Mouse (Mus musculus) gastrocnemius, adult 18-20 months (tissue): ENCODE data around the gene Dkkl1. TPM values are rescaled to one million over a fixed set of nuclear protein-coding genes. Genes with fewer than 3 reads are reported as not detected.
A peak's percentile ranks its signal among the peaks of the same experiment; 100 is the strongest.
"Not testable (repeated sequence)": the region's sequence is repeated elsewhere in the genome, so short reads cannot be mapped to it uniquely, and the experiment has no call there.

Source experiments
- DNase-seq: peaks from one replicate; pipeline ENCODE4 v3.0.0; 2021; ENCODE audit warnings: low spot score
- long read RNA-seq, 2 experiments: library from polyadenylated mRNA; stranded (forward); transcript quantifications; one replicate each; pipeline ENCODE4 v2.0.0; 2021
- total RNA-seq, 2 experiments: library from RNA; stranded (reverse); gene quantifications; 2 replicates each; pipeline ENCODE4 v1.2.3; 2021

The Dkkl1 gene
- not detected for total RNA-seq
- long read RNA-seq, experiment 1: 0 reads
- long read RNA-seq, experiment 2: 0 reads

DNA sequence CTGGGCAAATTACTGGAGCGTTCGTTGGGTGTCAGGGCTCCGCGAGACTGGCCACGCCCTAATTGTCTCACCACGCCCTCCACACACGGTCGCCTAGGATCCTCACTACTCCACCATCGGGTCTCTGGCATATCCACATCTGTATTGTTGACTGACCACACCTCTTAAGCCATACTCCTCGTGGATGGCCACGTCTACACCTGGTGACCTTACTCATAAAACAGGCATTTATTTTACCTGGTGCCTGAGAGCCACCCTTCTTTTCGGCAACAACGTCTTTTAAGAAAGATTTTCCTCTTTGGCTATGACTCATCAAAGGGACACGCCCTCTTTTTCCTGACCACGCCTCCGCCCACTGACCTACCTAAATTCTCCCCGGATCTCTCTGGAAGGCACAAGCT is at the start of gene Dkkl1:
Dkkl1 (minus strand) TSS at position 297 of the 401 bp plus-strand sequence.
- DNase-seq: no peak

DNA sequence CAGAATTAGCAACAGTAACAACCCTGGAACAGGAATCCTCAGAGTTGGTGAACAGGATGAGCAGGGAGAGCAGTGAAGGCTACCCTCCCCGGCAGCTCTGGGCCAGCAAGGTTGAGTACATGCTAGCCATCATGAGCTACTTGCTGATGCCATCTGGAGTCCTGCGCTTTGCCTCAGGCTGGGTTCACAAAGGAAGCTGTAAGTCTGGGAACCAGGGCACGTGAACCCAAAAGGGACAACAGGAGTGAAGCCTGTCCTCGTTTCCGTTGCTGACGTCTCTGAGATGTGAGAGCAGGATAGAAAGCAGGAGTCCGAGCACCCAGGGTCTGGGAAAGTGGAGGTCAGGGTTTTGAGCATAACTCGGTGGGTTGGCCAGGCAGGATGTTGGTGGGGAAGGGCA is 47.3 kb upstream of the Dkkl1 start:
- DNase-seq: no peak

DNA sequence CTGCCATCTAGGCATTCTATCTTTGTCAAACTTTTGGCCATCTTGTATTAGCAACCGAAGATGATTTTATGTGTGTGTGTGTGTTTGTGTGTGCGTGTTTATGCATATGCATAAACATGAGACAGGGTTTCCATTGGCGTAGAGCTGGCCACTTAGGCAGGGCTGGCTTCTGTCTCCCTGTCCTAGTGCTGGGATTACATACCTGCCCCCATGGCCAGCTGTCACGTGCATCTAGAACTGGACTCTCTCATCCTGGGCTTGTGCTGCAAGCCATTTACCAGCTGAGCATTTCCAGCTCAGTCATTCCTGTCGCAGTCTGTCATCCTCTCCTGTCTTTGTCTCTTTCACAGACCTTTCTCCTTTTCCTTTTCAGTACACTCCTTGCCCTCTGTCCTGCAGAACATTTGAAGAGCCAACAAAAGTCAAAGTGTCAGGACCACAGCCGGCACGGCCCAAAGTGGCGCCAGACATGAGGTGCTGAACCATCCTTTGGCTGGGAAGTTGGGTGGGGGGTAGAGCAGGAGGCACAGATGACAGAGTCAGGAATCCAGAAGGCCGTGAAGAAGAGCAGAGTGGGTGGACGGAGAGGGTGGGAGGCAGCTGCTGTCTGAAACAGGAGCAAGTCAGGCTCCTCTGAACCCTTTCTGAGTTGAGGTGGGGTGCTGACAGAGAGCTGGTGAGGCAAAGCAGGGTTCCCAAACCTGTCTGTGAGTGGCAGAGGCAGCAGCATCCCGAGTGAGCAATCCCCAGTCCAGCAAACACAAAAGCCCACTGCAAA is 45.3 kb upstream of the Dkkl1 start:
- no peak for DNase-seq

GRCm38 (mm10) chr7:45255822-45256221 is 43.9 kb upstream of the Dkkl1 start:
- not testable (repeated sequence) for DNase-seq

DNA sequence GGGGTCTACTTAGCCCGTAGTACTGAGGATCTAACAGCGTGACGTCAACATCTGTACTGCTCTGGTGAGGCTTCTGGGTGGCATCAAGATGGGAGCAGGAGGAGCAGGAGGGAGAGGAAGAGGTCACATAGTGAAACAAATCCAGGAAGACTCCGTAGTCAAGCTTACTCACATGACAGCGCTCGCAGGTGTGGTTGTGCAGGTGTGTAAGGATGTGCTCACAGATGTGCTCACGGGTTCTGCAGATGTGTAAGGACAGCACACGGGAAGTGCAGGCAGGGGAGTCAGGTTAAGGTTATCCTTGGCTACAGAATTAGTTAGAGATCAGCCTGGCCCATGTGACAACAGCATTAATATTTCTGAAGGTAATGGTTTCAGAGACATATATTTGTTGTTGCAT is 41.9 kb upstream of the Dkkl1 start:
- DNase-seq: no peak

DNA sequence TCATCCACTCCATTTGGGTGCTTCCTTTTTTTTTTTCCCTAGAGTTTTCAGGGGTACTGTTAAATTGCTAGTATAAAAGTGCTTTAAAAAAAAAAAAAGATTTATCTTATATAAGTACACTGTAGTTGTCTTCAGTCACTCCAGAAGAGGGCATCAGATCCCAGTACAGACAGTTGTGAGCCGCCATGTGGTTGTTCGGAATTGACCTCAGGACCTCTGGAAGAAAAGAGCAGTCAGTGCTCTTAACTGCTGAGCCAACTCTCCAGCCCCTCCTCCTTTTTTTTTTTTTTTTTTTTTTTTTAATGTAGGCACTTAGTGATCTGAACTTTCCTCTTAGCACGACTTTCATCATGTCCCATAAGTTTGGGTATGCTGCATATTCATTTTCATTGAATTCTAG is 35.7 kb upstream of the Dkkl1 start:
- no peak for DNase-seq

- no peak for DNase-seq
Observed at GRCm38 (mm10) chr7:45241389-45241749, 29.4 kb upstream of the Dkkl1 start.

DNA sequence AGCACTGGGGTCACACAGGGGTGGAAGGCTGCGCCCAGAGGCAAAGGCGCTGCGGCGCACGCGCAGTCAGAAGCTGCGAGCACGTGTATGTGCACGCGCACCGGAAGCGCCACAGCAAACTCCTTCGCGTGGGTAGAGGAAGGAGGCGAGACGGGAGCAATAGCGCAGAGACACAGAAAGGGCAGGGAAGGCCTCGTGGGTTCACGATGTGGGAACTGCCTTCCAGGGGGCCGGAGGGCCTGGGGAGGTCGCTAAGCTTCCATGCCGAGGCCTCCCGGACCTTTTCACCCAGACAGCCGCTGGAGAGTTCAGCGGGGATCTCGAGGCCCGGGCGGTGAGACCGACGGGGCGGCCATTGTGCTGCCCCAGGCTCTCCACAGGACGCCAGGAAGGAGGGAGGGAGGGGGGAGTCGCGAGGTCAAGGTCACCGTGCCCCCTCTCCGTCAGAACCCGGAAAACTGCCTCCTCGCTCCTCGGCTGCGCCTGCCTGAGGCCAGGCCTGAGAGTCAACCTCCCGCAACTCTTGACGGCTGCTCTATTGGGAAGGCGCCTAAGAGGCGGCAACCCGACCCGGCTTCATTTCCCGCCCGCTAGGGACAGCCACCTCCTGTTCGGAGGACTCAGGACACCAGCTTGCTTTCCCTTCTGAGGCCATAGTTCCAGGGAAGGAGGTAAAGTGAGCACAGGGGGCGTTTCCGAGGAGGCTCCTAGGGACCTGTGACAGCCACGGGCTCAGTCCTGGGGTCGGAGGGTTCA is 28.9 kb upstream of the Dkkl1 start, which contains the start of gene Slc6a16:
Slc6a16 (plus strand) TSS at position 453 of the 756 bp plus-strand sequence.
- DNase-seq: no peak

- DNase-seq: no peak
Observed at GRCm38 (mm10) chr7:45240109-45240508, 28.2 kb upstream of the Dkkl1 start.

- no peak for DNase-seq
Observed at GRCm38 (mm10) chr7:45238723-45239496, 27.0 kb upstream of the Dkkl1 start, which contains the start of gene Cd37. Gene Cd37 (minus strand): TSS chr7:45239115.

- no peak for DNase-seq
Observed at GRCm38 (mm10) chr7:45237747-45238699, 26.1 kb upstream of the Dkkl1 start.

DNA sequence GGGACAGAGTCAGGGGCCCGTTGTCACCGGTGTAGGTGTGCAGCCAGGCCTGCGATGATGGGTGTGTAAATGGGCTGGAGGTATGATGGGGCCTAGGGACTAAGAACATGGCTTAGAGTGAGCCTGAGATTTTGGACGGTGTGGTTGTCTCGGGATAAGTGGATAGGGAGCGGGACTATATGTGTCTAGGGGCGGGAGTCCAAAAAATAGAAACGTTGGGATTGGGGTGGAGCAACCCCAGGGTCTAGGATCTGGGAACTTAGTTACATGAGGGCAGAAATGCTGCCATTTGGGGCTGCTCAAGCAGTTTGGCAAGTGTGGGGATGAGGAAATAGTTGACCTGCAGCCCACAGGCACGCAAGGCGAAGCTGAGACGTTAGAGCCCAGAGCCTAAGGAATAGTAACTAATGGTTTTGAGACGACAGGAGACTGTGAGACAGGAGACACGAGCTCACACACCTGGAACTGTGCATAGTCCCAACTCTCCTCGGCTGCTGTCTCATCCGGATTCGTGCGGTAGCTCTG is 23.8 kb upstream of the Dkkl1 start:
- no peak for DNase-seq

DNA sequence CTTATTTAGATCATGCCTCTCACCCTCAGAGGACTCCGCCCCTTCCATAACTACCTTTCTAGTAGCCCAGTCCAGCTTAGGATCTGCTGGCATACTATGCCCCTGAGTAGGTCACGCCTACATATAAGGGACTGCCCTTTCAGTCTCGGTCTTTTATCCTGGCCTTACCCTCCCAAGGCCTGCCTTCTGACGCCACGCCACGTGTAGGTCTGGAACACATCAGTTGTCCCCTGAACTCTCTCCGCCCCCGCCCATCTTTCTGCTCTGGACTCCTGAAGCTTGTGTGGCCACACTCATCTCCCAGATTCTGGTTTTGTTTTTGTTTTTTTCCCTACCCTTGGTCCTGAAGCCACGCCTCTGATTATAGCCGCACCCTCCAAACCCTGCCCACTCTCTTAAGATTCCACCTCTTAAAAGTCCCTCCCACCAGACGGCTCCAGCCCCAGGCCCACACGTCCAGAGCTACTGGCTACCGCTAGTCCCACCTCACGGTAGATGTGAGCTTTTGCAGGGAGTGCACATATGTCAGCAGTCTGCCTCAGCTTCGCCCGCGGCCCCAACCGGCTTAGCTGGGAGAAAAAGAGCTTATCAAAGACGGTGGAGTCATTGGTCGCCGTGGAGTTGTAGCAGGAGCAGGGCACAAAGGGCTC is 23.1 kb upstream of the Dkkl1 start:
- DNase-seq: peak; percentile 36

DNA sequence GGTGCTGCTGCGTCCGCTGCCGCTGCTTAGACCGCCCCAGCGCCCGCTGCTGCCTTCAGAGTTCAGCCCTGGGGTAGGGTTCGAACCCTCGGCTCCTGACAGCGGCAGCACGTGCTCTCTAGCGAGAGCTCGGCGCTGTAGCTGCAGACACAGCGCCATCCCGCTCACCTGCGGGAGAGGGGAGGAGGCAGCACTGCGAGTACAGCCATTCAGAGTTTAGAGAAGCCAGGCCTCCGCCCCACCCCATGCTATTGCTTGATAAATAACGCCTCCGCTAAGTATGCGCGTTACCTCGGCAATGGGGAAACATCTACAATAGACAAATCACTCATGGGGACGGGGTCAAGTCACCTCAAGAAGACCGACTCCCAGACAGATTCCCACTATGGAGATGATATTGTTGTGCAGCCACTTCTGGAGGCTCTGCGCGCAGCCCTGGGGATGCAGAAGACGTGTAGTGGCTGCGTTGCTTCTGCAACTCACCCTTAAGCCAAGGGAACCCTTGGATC is 22.4 kb upstream of the Dkkl1 start:
- DNase-seq: no peak

- DNase-seq: no peak
Observed at GRCm38 (mm10) chr7:45233580-45234332, 21.8 kb upstream of the Dkkl1 start.

DNA sequence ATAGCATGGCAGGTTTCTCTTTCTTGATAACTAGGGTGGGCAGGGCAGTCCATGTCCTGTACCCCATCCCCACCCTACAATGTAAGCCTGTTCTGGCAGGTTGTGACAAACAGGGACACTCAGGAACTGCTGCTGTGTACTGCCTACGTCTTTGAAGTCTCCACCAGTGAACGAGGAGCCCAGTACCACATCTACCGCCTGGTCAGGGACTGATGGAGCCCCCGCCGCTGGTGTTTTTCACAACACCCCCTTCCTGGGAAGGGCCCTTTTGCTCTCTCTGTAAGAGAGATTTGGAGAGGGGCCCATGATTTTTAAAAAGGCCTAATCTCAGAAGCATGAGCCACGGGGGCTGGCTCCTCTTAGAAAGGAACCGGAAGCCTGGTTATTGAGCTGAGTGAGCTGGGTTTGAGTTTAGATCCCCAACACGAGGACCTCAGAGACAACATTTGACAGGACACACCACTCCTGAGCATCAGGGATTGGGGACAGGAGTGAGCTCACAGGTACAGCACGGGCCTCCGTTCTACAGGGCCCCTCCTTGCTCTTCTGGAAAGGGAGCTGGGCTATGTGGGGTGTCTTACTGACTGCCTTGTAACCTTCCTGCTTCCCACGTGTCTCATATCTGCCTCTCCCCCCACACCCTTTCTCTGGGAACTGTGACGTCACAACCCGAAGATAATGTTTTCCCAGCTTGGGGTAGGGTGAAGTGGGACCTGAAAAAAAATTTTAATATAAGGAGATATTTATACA is 20.9 kb upstream of the Dkkl1 start:
- no peak for DNase-seq

DNA sequence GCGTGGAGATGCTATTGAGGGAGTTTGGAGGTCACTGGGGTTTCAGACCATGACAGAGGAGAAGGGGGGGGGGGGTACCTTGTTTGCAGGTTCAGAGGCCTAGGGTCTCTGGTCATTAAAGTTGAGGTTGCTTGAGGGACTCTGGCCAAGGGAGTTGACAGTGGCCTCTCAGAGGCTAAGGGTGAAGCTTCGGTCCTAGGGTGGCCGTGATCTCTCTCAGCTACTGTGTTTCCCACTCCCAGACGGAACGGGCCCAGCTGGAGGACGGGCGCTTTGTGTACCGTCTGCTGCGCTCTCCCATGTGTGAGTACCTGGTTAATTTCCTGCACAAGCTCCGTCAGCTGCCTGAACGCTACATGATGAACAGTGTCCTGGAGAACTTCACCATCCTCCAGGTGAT is 20.0 kb upstream of the Dkkl1 start:
- no peak for DNase-seq

GRCm38 (mm10) chr7:45231192-45231591 is 19.2 kb upstream of the Dkkl1 start:
- no peak for DNase-seq
